Mouse (Mus musculus) small intestine, adult 2 months (tissue): Measurements from ENCODE around the gene Arpc2. TPM values are rescaled to one million over a fixed set of nuclear protein-coding genes. Genes with fewer than 3 reads are reported as not detected.

Experiments used
- H3K27ac ChIP-seq: fragments of 200-500 bp; 2 replicates; pipeline ENCODE4 v1.5.1; 2012; ENCODE audit warnings: low read depth, low read length, control low read depth, inconsistent platforms; ENCODE audit not compliant: insufficient read depth
- H3K27me3 ChIP-seq: fragments of 200-500 bp; 2 replicates; pipeline ENCODE4 v1.6.1; 2012; ENCODE audit warnings: mild to moderate bottlenecking, moderate library complexity, low read length, inconsistent platforms; ENCODE audit not compliant: control insufficient read depth, insufficient read depth
- H3K36me3 ChIP-seq: fragments of 200-500 bp; 2 replicates; pipeline ENCODE4 v1.6.1; 2012; ENCODE audit warnings: mild to moderate bottlenecking, low read length, control low read depth, inconsistent platforms; ENCODE audit not compliant: control insufficient read depth, insufficient read depth
- H3K4me1 ChIP-seq: fragments of 200-500 bp; 2 replicates; pipeline ENCODE4 v1.6.1; 2012; ENCODE audit warnings: low read length, inconsistent platforms, mixed read lengths; ENCODE audit not compliant: control insufficient read depth, insufficient read depth, insufficient read length
- H3K4me3 ChIP-seq: fragments of 200-500 bp; 2 replicates; pipeline ENCODE4 v1.5.1; 2012; ENCODE audit warnings: low read depth, mild to moderate bottlenecking, control low read depth, inconsistent platforms, low read length, moderate library complexity
- CTCF ChIP-seq: fragments of 200-500 bp; IDR thresholded peaks from 2 replicates; pipeline ENCODE4 v1.5.1; 2012; ENCODE audit warnings: low read depth, mild to moderate bottlenecking, control low read depth, inconsistent platforms, low read length, moderate library complexity, mixed read lengths; ENCODE audit not compliant: insufficient replicate concordance, insufficient read length; ENCODE audit errors: extremely low read depth
- POLR2A ChIP-seq: fragments of 200-500 bp; IDR thresholded peaks from 2 replicates; pipeline ENCODE4 v1.6.1; 2012; ENCODE audit warnings: low read depth, mild to moderate bottlenecking, control low read depth, inconsistent platforms, low read length, moderate library complexity
- WGBS: fragments of 180-500 bp; shearing (Covaris S2); methylation state at CpG from one replicate; pipeline ENCODE4 v1.1.7; 2018; 5-methylcytosine and 5-hydroxymethylcytosine counted together
- polyA plus RNA-seq: library from polyadenylated mRNA; depleted of rRNA; stranded (reverse); fragments of >200 nt; gene quantifications from 2 replicates; pipeline ENCODE4 v1.2.3, GENCODE M21; 2012

Gene Arpc2
- polyA plus RNA-seq, 1 experiment, result 323 TPM

DNA sequence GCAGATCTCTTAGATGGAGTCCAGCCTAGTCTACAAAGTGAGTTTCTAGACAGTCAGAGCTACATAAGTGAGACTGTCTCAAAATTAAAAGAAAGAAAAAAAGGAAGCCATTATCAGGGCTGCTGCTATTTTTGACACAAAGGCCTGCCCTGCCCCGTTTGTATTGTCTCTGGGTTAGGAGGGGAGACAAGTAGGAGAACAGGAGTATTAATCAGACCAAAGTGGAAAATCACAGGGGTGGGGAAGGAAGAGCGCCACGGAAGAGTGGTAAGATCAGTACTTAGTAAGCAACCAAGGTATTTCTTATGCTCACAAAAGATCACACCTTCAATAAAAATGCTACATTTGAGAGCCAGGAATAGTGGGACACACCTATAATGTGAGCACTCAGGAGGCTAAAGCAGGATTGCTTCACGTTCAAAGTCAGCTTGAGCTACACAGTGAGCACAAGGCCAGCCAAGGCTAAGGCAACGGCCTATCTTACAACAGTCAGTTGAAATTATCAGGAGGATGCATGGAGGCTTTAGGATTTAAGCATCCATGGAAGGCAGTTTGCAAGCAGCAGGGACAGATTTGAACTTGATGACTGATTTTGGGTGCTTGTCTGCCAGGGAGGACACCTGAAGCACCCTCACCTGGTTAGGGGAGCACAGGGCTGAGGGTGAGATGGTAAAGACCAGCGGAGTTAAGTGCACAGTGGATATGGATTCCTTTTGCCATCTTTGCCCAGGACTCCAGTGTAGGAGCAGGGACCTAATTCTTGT is 64.6 kb downstream of the Arpc2 start:
- WGBS, result 40% methylated on average over 6 of the region's 6 CpGs
- Histone ChIP-seq H3K27me3 (no peaks in the 10 kb centered on the region), H3K4me3 (no peak overlapping the region; the same call in 1 of the 2 replicates), H3K27ac (peak overlapping the region; percentile 98), H3K36me3 (no peaks in the 10 kb centered on the region), H3K4me1 (peaks cover 56% of the 10 kb centered on the region)
- TF ChIP-seq CTCF, result no peak
- TF ChIP-seq POLR2A, result no peak

DNA sequence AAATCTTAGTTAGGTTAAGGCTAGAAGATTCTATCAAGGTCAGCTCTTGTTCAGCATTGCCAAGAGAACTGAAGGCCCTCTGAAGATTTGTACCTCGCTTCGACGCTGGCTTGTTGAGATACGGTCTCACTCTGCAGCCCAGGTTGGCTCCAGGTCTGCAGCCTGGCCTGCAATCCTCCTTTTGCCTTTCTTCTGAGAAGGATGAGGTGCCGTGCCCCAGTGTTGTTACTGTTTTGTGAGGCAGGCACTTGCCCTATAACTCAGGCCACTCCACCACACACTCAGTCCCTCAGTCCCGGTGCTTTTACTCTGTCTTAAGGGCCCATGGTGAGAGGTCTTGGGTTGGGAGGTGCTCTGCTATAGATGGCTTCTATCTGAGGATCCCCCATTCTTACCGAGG is 66.3 kb downstream of the Arpc2 start:
- peak overlapping the region; percentile 69 for H3K27ac ChIP-seq
- H3K4me3 ChIP-seq, result peak overlapping the region; percentile 68
- peaks cover 42% of the 10 kb centered on the region for H3K4me1 ChIP-seq
- WGBS, result 60% methylated on average over 7 of the region's 7 CpGs
- TF ChIP-seq CTCF (no peak), POLR2A (no peak)
- H3K27me3 ChIP-seq, result no peaks in the 10 kb centered on the region
- no peaks in the 10 kb centered on the region for H3K36me3 ChIP-seq

DNA sequence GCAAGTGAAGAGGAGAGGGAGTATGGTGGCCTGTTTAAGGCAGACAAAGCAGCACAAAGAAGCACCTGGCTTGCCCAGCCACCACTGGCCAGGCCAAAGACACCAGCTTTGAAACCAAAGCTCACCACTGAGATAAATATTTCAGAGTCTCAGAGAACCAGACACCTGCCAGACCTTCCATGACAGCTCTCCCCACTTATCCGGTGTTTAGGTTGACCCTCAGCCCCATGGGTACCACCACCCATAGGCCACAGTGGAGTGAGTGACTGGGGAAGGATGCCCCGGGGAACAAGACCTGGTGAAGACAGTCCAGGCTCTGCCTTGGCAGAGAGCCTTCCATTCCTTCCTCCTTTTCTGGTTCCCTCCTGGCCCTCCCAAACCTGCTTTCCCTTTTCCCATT is 67.0 kb downstream of the Arpc2 start:
- WGBS, result 15% methylated on average over 2 of the region's 2 CpGs
- TF ChIP-seq CTCF (no peak), POLR2A (no peak)
- Histone ChIP-seq H3K27me3 (no peaks in the 10 kb centered on the region), H3K27ac (peak overlapping the region; percentile 69), H3K4me1 (peaks cover 40% of the 10 kb centered on the region), H3K4me3 (peak overlapping the region; percentile 68), H3K36me3 (no peaks in the 10 kb centered on the region)

DNA sequence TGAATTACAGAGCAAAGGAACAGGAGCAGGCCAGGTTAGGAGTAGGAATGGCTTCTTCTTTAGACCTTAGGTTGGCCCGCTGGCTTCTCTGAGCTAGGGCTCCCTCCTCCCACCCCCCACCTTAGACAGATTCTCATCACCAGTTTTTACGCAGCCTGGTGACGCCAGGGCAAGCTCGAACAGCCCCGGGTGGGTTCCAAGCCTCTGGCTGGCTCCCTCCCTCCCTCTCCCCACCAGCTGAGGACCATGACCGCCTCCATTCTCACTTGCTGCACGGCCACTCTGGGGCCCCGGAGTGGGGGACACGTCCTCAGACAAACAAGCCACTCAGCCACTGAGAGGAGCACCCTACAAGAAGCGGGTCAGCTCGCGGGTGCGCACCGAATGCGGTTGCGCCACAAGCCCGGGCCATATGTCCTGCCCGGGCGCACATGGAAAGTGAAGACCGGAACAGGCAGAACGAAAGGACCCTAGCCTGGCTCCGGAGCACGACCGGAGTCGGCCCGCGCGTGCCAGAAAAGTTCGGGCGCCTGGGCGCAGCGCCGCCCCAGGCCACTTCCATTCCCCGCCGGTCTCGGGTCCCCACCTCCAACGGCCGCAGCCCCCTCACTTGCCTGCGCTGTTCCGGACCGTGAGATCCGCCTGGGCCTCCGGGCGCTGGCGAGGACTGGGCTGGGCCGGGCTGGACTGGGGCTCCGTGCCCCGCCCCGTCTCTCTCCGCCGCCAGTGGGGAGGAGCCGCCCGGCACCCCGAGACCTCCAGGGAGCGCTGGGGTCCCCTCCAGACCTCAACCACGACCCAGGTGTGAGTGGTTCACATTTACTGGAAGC is 67.8 kb downstream of the Arpc2 start:
- no peaks in the 10 kb centered on the region for H3K27me3 ChIP-seq
- no peaks in the 10 kb centered on the region for H3K36me3 ChIP-seq
- peak overlapping the region; percentile 91 for H3K27ac ChIP-seq
- H3K4me1 ChIP-seq, result peaks cover 34% of the 10 kb centered on the region
- under 1% methylated on average over 56 of the region's 56 CpGs for WGBS
- peak; percentile 89 for TF ChIP-seq POLR2A
- TF ChIP-seq CTCF, result no peak
- peak overlapping the region; percentile 76 for H3K4me3 ChIP-seq

DNA sequence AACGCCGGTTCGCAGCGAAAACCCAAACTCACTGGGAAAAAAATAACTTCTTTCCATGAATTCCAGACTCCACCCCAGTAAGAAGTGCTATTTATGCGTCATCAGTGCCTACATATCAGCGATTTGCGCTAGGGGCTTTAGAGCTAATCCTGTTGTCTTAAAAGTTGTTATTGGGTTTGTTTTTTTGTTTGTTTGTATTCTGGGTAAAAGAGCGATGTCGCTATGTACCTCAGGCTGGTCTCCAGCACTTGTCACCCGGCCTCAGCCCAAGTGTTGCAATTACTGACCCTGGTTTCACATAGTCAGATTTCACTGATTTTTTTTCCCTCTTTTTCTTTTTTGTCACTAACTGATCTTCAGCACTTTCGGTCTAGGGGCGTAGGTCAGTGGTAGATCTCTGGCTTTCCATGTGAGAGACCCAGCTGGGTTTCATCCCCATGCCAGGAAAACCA is 68.5 kb downstream of the Arpc2 start:
- peak overlapping the region; percentile 76 for H3K4me3 ChIP-seq
- H3K4me1 ChIP-seq, result peaks cover 31% of the 10 kb centered on the region
- no peaks in the 10 kb centered on the region for H3K27me3 ChIP-seq
- WGBS, result 2% methylated on average over 12 of the region's 12 CpGs
- no peaks in the 10 kb centered on the region for H3K36me3 ChIP-seq
- no peak for TF ChIP-seq POLR2A
- TF ChIP-seq CTCF, result no peak
- H3K27ac ChIP-seq, result peak overlapping the region; percentile 91

DNA sequence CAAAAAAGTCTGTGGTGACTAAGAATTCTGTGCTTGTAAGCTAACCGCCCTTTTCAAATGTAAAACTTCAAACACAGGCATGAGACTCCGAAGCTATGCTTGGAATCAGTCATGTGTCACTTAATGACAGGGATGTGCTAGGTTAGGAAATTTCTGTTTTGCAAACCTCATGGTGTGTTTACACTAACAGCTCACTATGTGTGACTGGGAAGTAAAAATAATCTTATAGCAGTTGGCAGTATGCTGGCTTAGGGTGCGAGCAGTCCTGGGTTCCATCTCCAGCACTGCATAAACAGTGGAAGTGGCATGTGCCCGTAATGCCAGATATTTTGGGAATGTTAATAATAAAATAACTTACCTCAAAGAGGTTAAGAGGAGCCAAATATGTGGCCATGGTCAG is 69.1 kb downstream of the Arpc2 start:
- TF ChIP-seq POLR2A (no peak), CTCF (no peak)
- H3K27ac ChIP-seq, result peak overlapping the region; percentile 50
- no peaks in the 10 kb centered on the region for H3K27me3 ChIP-seq
- 71% methylated on average over 4 of the region's 4 CpGs for WGBS
- H3K36me3 ChIP-seq, result no peaks in the 10 kb centered on the region
- peaks cover 32% of the 10 kb centered on the region for H3K4me1 ChIP-seq
- no peak overlapping the region for H3K4me3 ChIP-seq

DNA sequence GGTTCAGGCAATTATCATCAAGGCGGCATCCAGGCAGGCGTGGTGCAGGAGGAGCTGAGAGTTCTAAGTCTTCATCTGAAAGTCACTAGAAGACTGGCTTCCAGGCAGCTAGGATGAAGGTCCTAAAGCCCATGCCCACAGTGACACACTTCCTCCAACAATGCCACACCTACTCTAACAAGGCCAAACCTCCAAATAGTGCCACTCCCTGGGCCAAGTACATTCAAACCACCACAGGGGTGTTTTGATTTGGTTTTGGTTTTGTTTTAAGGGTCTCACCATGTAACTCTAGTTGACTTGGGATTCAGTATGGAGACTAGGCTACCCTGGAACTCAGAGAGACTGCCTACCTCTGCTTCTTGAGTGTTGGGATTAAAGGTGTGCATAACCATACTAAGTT is 69.6 kb downstream of the Arpc2 start, which contains the start of gene Tmbim1:
Gene Tmbim1, minus strand, starts transcription at position 101 of the 400 bp plus-strand sequence.
- H3K4me1 ChIP-seq, result peaks cover 33% of the 10 kb centered on the region
- no peaks in the 10 kb centered on the region for H3K36me3 ChIP-seq
- WGBS, result 34% methylated on average over 2 of the region's 2 CpGs
- H3K27ac ChIP-seq, result peak within 1 kb of the TSS; percentile 91
- TF ChIP-seq POLR2A (no peak), CTCF (no peak)
- no peaks in the 10 kb centered on the region for H3K27me3 ChIP-seq
- H3K4me3 ChIP-seq, result peak within 1 kb of the TSS; percentile 76; the same call in 1 of the 2 replicates
